Mouse (Mus musculus): ENCODE results near the gene Atp5b.
"Not testable (repeated sequence)": the region's sequence is repeated elsewhere in the genome, so short reads cannot be mapped to it uniquely, and the experiment has no call there.

The Atp5b gene

GRCm38 (mm10) chr10:128082880-128083421 is at the start of gene Atp5b:
TSS of gene Atp5b (plus strand) at chr10:128083273.
- DNase-seq (ENCODE audit: low spot score in 2 of 2), result peak; percentile 98

GRCm38 (mm10) chr10:128036746-128037425 is 46.2 kb upstream of the Atp5b start:
- no peak for DNase-seq (ENCODE audit: low spot score in 2 of 2)

DNA sequence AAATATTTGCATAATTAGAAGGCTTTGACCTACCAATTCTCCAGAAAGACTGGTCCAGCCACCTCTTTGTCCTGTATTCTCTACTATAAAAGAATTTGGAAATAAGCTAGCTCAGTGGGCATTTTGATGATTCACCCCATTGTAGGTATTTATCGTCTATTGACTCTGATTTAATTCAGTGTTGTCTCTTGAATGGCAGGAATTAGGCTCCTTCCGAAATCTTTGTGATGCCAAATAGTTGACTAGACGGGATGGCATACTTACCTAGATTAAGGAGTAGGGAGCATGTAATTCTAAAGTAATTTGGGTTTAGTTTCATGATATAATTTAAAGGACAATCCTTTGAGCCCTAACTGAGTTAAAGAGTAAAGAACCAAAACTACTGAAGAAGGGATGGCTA is 45.2 kb upstream of the Atp5b start:
- DNase-seq (ENCODE audit: low spot score in 2 of 2), result no peak

DNA sequence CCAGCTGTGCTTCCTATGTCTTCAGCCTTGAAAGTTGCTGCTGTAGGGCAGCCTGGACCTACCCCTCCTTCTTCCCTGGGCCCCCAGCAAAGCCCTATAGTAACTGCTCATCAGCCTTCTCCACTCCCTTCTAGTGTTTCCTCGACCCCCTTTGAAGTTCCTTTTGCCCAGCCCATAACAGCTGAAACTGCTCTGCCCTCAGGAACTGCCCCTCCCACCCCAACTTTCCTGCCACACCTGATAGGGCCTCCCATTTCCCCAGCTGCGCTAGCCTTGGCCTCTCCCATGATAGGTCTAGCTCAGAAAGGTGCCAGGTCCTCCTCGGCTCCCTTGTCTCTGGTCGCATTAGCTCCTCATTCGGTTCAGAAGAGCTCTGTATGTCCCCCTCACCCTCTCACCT is 43.9 kb upstream of the Atp5b start:
- DNase-seq (ENCODE audit: low spot score in 2 of 2), result no peak

DNA sequence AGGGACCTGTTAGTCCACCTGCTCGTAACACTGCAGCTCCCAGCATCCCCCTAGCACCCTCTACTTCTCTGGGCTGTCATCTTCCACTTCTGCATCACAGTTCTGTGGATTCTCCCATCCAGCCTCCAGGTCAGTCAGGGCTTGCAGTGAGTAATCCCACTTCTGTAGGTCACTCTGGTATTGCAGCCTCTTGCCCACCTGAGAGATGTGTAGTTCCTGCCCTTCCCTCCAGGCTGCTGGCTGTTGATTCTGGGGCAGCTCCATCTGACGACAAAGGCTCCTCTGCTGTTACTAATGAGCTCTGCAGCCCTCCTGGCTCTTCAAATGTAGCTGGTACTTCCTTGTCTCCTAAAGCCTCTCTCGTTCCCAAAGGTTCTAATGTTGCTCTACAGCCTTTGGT is 43.2 kb upstream of the Atp5b start:
- DNase-seq (ENCODE audit: low spot score in 2 of 2), result no peak

- no peak for DNase-seq (ENCODE audit: low spot score in 2 of 2)
Observed at GRCm38 (mm10) chr10:128040293-128040692, 42.8 kb upstream of the Atp5b start.

GRCm38 (mm10) chr10:128041636-128042035 is 41.4 kb upstream of the Atp5b start:
- no peak for DNase-seq (ENCODE audit: low spot score in 2 of 2)

GRCm38 (mm10) chr10:128042466-128042865 is 40.6 kb upstream of the Atp5b start:
- no peak for DNase-seq (ENCODE audit: low spot score in 2 of 2)

- DNase-seq (ENCODE audit: low spot score in 2 of 2), result no peak
Observed at GRCm38 (mm10) chr10:128043041-128043835, 39.8 kb upstream of the Atp5b start.

DNA sequence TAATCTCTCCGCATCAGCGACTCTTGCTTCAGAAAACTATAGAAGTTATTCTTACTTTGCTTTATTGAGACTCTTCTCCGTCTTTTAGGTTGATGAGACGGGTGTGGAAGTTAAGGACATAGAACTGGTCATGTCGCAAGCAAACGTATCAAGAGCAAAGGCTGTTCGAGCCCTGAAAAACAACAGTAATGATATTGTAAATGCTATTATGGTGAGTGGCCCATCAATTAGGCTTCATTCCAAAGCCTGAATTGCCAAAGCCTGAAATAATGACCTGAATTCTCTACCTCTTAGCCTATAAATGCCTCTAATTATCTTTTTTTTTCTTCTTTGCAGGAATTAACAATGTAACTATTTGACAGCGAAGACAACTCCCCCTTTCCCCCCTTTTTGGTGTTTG is 34.9 kb upstream of the Atp5b start:
- no peak for DNase-seq (ENCODE audit: low spot score in 2 of 2)

DNA sequence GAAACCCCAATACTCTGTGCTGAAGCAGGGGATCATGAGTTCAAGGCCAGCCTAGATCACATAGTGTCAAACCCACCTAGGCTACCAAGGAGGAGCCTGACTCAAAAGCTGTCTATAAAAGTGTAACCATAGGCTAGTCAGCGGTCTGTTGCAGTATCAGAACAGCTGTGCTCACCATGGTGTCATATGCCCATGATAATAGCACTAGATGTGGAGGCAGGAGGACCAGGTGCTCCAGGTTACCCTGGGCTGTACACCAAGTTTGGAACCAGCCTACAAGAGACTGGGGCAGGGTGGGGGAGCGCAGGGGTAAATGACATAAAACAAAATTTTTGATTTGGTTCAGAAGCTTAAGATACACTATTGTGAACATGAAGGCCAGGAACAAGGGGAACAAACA is 33.3 kb upstream of the Atp5b start:
- no peak for DNase-seq (ENCODE audit: low spot score in 2 of 2)

DNA sequence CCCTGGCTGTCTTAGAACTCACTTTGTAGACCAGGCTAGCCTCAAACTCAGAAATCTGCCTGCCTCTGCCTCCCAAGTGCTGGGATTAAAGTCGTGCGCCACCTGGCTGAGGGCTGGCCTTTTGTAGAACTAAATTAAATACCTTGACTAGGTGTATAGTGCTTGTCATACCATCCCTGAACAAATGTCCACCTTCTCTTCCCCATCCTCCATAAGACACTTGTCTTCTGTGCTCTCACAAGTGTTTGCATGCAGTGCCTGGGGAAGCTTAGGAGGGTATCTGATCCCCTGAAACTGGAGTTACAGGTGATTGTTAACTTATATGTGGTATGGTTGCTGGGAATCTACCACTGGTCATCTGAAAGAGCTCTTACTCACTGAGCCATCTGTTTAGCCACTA is 32.7 kb upstream of the Atp5b start:
- no peak for DNase-seq (ENCODE audit: low spot score in 2 of 2)

GRCm38 (mm10) chr10:128051589-128051988 is 31.5 kb upstream of the Atp5b start:
- DNase-seq (ENCODE audit: low spot score in 2 of 2), result no peak

- DNase-seq (ENCODE audit: low spot score in 2 of 2), result not testable (repeated sequence)
Observed at GRCm38 (mm10) chr10:128052136-128052535, 30.9 kb upstream of the Atp5b start.

DNA sequence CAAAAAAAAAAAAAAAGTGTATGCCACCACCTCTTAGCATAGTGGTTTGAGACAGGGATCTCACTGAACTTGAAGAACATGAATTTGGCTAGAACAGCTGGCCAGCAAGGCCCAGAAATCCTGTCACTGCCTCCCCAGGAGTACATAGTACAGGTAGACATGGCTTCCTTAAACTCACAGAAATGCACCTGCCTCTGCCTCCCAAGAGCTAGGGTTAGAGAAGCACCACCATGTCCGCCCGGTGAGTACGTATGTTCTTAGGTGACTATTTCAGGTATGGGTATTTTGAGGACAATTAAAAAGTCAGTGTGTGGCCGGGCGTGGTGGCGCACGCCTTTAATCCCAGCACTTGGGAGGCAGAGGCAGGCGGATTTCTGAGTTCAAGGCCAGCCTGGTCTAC is 30.1 kb upstream of the Atp5b start:
- no peak for DNase-seq (ENCODE audit: low spot score in 2 of 2)

DNA sequence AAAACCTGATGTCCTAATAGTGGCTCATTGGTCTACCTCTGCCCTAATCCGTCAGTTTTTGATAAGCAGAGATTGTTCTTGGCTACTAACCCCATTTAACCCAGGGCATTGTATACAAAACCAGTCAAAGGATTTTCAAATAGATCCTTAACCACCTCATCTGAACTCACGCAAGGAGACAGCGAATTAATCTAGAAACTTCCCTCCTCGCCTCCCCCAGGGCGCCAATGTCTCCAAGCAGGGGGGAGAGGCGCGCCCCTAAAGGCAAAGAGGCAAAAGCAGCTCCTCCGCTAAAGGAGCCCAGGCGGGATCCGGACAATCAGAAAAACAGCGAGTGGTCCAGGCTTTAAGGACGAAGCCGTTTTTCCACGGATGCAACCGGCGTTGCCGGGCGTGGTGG is 24.9 kb upstream of the Atp5b start:
- DNase-seq (ENCODE audit: low spot score in 2 of 2), result no peak

GRCm38 (mm10) chr10:128058601-128059151 is 24.4 kb upstream of the Atp5b start, which contains the start of gene Ptges3:
TSS of gene Ptges3 (plus strand) at chr10:128058954.
- peak; percentile 96 to 97 for DNase-seq (ENCODE audit: low spot score in 2 of 2)

DNA sequence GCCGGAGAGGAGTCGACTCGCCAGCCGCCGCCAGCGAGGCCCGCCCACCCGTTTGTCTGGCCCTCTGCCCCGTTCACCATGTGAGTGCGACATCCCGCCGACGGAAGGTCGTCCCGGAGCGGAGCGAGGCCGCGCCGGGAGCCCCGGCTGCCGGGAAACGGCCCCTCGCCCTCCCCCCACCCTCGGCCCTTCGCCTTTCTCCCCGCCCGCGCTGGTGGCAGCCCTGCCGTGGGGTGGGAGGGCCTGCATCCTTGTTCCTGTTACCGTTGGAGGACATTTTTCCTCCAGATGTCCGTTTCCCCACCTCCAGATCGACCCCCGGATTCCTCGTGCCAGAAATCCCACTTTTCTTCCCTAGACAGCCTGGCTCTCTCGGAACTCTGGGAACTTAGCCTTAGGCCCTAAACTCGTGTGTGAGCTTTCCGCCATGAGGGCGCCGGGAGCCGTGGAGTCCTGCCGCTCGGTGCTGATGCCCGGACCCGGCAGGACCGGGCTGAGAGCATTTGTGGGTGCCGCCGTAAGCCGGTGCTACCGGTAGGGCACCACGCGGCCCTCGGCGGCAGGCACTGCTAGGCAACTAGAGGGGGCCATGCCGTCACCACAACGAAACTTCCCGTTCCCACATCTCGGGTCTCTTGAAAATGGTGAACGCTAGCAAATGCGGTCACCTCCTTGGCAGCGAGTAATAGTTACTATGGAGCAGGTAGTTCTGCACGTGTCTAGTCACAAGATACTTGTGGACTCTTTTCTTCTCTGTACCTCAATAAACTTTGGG is 23.7 kb upstream of the Atp5b start:
- peak; percentile 47 to 52 for DNase-seq (ENCODE audit: low spot score in 2 of 2)

- no peak for DNase-seq (ENCODE audit: low spot score in 2 of 2)
Observed at GRCm38 (mm10) chr10:128061109-128061508, 22.0 kb upstream of the Atp5b start.

DNA sequence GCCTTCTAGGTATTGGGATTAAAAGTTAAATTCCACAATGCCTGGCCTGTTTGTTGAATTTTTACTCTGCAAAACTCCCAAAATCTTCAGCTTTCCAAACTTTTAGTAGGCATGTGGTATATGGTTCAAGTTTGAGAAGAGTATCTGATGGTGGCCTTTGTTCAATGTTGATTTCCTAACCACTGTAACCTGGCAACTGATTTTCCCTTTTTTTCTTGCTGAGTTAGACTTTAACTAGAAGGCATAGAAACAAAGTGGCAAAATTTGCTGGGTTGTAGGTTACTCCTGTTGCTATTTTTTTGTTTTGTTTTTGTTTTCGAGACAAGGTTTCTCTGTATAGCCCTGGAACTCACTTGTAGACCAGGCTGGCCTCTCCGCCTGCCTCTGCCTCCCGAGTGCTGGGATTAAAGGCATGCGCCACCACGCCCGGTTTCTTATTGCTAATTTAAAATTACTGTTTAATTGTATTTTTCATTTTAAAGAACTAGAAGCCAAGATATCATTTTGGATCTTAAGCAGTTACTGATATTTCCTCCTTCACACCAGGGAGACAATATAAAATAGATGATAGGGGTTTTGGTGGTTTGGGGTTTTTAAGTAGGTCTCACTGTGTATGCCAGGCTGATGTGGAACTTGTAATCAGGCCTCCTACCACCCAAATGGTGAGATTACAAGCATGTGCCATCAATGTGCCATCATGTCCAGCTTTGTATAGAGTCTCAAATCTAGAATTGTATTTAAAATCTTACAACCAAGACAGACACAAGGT is 20.7 kb upstream of the Atp5b start:
- DNase-seq (ENCODE audit: low spot score in 2 of 2), result no peak

- DNase-seq (ENCODE audit: low spot score in 2 of 2), result no peak
Observed at GRCm38 (mm10) chr10:128066072-128066471, 17.0 kb upstream of the Atp5b start.

All from frontal cortex, postnatal 10 days (tissue).